Mouse (Mus musculus) effector memory CD4-positive, alpha-beta T cell, adult 5 months (primary cell): ENCODE measurements around the gene Taok3. TPM values are rescaled to one million over a fixed set of nuclear protein-coding genes. Genes with fewer than 3 reads are reported as not detected.

Experiments used
- polyA plus RNA-seq: library from polyadenylated mRNA; unstranded; fragments of 100-300 nt; shearing (Covaris generic); gene quantifications from one replicate; pipeline ENCODE4 v1.2.1, GENCODE M21; 2017

The Taok3 gene
- 113 TPM for polyA plus RNA-seq

GRCm38 (mm10) chr5:117119777-117120488 lies at the start of gene Taok3:
TSS of gene Taok3 (plus strand) at chr5:117120129.

GRCm38 (mm10) chr5:117115836-117116366 lies 4.0 kb upstream of the Taok3 start, which contains the start of gene Suds3:
TSS of gene Suds3 (minus strand) at chr5:117116113.

GRCm38 (mm10) chr5:117286831-117287822 lies 167.2 kb downstream of the Taok3 start, which contains the start of gene Pebp1:
TSS of gene Pebp1 (minus strand) at chr5:117287625.

GRCm38 (mm10) chr5:117318741-117319629 lies 199.1 kb downstream of the Taok3 start, which contains the start of gene Vsig10:
TSS of gene Vsig10 (plus strand) at chr5:117319083.

Other genes with a start within 250 kb of the Taok3 start
- gene Suds3, start 4.0 kb upstream of the Taok3 start, polyA plus RNA-seq: 67.3 TPM
- gene Pebp1, start 167.5 kb downstream of the Taok3 start, polyA plus RNA-seq: 165 TPM
- 0.75 TPM for gene Vsig10, start 199.0 kb downstream of the Taok3 start, polyA plus RNA-seq
- 47.5 TPM for gene Wsb2, start 237.2 kb downstream of the Taok3 start, polyA plus RNA-seq